Mouse (Mus musculus) G1E (cell line): ENCODE measurements around the gene Hist2h2bb.

Experiments used
- CTCF ChIP-seq: IDR thresholded peaks from 2 replicates; pipeline ENCODE4 v1.5.1; 2012; ENCODE audit warnings: low read depth, low read length, inconsistent platforms, mixed read lengths
- GATA1 ChIP-seq: IDR thresholded peaks from 2 replicates; pipeline ENCODE4 v1.6.1; 2012; ENCODE audit warnings: borderline replicate concordance, low read length, inconsistent platforms, mixed read lengths
- GATA2 ChIP-seq: IDR thresholded peaks from 2 replicates; pipeline ENCODE4 v1.6.1; 2012; ENCODE audit warnings: low read depth, low read length, inconsistent platforms, borderline replicate concordance
- POLR2AphosphoS5 ChIP-seq: IDR thresholded peaks from 2 replicates; pipeline ENCODE4 v1.6.1; 2012; ENCODE audit warnings: low read depth, low read length, inconsistent platforms; ENCODE audit not compliant: insufficient replicate concordance
- TAL1 ChIP-seq: conservative IDR thresholded peaks from 2 replicates; pipeline ENCODE4 v1.6.1; 2012; ENCODE audit warnings: low read depth, low read length, inconsistent platforms, mixed read lengths

- TF ChIP-seq CTCF (no peak), GATA1 (no peak), TAL1 (no peak), POLR2AphosphoS5 (no peak), GATA2 (no peak)
Observed at GRCm38 (mm10) chr3:96300706-96301529, 31.4 kb downstream of the Hist2h2bb start.
